Mouse (Mus musculus) heart, postnatal 0 days (tissue): Measurements from ENCODE around the gene 6430548M08Rik.

Source experiments
- CTCF ChIP-seq: IDR thresholded peaks from 2 replicates; pipeline ENCODE4 v1.5.1; 2016; ENCODE audit warnings: antibody characterized with exemption, control low read depth, low read depth
- EP300 ChIP-seq: IDR thresholded peaks from 2 replicates; pipeline ENCODE4 v1.6.1; 2016; ENCODE audit warnings: antibody characterized with exemption, low read depth

GRCm38 (mm10) chr8:120100388-120101067 is 13.4 kb upstream of the 6430548M08Rik start:
- TF ChIP-seq EP300: no peak
- no peak for TF ChIP-seq CTCF
